Mouse (Mus musculus) adrenal gland, postnatal 36 days (tissue): ENCODE measurements around the gene Traf6. TPM values are rescaled to one million over a fixed set of nuclear protein-coding genes. Genes with fewer than 3 reads are reported as not detected.

Experiments
- DNase-seq, 2 experiments: peaks; one replicate each; pipeline ENCODE4 v3.0.0; 2021; ENCODE audit warnings: mixed read lengths in 1 of 2
- long read RNA-seq, 2 experiments: library from polyadenylated mRNA; stranded (forward); transcript quantifications; one replicate each; pipeline ENCODE4 v2.0.0; 2021; ENCODE audit warnings: borderline sequencing depth in 2 of 2
- total RNA-seq, 2 experiments: library from RNA; stranded (reverse); gene quantifications; 2 replicates each; pipeline ENCODE4 v1.2.3; 2021

Traf6 gene
- 10 to 100 TPM; 19.2 to 20.6 TPM for total RNA-seq
- long read RNA-seq, experiment 1, full-length matches to known transcripts, result 1 of 6 reads
- long read RNA-seq, experiment 1, partial matches to known transcripts, result 0 of 6 reads
- long read RNA-seq, experiment 1, other reads (novel, unspliced or antisense), result 5 of 6 reads
- long read RNA-seq, experiment 2, full-length matches to known transcripts, result 1 of 1 reads
- long read RNA-seq, experiment 2, partial matches to known transcripts, result 0 of 1 reads
- long read RNA-seq, experiment 2, other reads (novel, unspliced or antisense), result 0 of 1 reads

DNA sequence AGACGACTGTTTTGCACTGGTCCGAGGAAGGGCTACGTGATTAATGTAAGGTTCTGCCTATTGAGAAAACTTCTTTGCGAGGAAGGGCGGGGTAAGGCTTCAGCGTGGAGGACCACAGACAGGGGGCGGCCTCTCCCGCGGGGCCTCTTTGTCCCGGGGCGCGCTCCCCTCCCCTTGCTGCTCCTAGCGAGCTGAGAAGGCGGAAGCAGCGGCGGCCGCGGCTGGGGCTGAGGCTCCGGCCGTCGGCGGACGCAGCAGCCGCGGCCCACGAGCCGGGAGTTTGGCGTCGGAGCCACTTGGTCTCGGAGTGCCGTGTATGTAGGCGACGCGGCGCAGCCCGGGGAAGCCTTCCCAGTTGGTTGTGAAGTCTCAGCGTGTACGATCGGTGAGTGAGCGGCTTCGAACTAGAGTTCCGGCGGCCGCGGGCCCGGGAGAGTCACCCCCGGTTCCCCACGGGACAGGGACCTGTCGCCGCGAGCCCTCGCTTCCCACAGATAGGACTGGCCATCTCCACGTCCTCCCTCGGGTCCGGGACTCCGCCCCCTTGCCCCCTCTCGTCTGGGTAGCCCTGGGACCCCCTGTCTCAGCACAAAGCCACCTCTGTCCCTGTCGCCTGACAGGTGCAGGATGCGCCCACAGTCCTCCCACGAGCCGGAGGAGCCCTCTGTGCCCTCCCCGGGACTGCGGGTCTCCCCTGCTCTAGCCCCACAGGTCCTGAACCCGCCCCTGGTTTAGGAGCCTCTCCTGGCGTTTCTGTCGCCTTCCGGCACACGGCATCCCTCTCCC is at the start of gene Traf6:
Gene Traf6 (plus strand): TSS at position 194 of the 786 bp plus-strand sequence.
- DNase-seq, result peak; percentile 93 to 96

DNA sequence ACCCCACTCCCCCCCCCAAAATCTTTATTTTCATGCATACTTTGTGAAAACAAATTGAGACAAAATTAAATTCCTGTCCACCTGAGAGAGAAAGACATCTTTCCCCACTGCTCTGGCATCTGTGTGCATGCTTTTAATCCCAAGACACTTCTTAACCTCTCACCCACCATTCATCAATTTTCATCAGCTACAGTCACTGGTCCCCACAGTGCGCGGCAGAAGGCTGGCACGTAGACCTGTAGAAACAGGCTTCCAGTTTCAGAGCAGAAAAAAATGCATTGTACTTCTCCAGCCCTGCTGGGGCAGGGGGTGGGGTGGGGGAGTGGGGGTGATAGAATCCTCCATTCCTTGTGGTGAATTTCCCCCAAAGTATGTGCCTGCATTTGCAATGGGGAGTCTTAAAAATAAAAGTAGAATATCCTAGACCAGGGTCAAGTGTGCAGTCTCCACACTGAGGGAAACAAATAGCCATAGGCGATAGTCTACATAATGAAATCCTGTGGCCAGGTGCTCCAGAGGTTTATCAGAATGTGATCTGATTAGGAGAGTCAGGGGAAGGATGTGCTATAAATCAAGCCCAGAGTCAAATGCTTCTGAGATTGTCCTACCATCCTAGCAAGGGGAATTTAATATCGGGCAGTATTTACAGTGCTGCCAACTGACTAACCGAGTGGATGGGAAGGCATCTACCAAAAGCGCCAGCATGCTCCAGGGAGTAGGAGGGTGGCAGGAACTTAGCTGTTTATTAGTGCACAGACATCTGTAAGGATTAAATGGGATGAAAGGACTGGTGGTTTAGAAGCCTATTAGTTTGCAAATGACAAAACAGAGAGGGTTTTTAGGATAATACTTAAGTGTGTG is 39.0 kb upstream of the Traf6 start:
- no peak for DNase-seq

DNA sequence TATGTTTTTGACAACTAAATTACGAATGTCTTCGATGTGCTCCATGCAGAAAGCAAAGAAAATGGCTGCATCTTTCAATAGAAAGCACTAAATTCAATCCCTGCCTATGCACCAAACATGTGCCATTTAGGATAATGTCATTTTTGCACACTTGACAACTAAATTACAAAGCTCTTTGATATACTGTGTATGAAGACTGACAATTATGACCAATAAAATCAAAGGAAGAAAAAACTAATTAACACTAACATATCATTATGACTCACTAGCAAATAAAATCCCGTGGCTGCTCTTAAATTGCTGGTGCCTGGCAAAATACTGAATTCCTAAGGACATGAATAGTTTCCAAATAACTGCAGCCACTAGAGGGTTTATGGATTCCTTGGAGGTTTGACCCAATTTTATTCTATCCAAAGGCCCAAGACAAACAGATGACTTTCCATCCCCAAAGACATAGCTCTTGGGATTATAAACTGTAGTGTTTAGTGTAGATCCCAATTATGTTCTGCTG is 38.3 kb upstream of the Traf6 start:
- DNase-seq, result no peak

DNA sequence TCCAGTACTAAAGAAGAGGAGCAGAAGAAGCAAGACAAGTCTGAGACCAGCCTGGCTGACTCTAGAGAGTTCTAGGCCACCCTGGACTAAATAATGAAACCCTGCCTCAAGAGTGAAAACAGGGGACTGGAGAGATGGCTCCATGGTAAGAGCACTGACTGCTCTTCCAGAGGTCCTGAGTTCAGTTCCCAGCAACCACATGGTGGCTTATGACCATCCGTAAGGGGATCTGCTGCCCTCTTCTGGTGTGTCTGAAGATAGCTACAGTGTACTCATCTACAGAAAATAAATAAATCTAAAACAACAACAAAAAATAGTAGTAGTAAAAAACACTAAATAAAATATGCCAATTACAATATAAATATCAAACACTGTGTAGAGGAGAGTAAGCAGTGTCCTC is 32.4 kb upstream of the Traf6 start:
- DNase-seq, result no peak

DNA sequence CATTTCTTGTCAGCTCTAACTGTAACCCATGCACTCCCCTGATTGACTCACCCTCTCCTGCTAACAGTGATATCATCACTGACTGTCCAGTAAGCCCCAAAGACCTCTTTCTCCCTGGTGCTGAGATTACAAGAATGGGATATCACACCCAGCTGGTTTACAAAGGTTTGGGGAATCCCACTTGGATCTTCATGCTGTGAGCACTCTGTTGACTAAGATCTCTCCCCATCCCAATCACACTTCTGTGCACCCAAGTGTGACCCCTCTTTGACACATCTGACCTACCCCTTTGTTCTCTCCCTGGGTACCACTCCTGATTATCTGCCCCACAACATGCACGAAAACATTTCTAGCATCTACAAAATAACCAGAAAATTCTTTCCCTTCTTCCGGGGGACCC is 29.9 kb upstream of the Traf6 start:
- DNase-seq, result no peak

DNA sequence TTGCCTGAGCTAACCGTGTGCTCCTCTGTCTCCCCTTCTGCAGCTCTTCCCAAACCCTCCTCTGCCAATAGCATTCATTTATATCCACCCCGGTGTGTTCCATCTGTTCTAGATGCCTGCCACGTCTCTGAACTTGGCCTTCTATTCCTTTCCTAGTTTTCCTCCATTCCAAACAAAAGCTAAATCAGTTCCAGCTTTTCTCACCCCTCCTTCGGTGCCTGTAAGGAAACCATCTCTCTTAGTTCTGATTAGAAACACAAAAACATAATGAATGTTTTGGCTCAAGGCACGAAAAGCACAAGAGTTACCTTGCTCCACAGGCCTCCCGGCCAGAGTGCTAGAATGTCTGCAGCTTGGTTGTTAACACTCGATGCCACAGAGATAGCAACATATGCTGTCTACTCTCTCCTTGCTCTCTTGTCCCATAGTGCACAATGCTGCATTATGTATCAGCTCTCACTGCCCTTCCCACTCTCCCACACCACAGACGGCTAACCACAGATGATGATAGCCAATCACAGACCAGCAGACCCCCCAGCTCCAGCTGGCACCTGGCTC is 29.0 kb upstream of the Traf6 start, which contains the start of the genes Rag1 and B230118H07Rik:
Gene Rag1 (minus strand): TSS at position 388 of the 558 bp plus-strand sequence.
Gene B230118H07Rik (minus strand): TSS at position 419 of the 558 bp plus-strand sequence.
- DNase-seq, result no peak

DNA sequence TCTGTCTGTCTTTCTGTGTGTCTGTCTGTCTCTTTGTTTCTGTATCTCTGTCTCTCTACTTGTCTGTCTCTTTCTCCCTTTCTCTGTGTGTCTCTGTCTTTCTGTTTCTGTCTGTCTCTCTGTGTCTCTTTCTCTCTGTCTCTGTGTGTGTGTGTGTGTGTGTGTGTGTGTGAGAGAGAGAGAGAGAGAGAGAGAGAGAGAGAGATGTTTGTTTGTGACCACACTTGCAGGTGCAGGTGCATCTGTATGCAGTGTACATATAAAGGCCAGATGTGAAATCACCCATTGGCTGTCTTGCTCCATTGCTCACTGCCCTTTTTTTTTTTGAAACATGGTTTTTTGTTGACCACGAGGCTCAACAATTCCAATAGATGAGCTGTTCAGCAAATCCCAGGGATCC is 27.8 kb upstream of the Traf6 start:
- no peak for DNase-seq

DNA sequence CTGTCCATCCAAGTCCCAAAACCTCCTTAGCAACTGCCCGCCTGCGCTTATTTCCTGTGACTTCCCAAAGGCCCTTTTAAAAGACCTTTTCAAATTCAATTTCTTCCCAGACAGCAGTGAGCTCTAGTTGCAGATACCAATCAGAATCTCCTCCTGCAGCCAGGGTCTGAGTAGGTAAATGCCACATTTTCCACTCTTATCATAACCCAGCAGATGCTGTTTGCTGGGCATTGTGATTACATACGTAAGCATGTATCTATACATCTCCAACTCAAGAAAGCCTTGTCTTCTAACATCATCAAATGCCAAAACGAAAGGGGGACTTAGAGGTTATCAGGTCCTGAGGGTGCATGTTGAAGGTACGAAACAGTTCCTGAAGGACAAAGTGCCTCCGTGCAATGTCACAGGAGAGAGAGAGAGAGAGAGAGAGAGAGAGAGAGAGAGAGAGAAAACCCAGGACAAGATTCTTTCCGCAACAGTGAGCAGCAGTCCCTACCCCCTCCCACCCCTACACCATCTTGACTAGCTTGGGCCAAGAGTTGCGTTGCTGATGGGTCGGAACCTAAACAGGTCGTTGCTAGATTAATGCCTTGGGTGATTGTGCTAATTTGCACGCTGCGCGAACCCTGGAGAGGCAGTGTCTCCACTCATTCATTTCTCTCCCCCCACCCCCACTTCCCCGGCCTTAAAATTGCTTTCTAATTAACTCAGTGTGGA is 25.9 kb upstream of the Traf6 start:
- DNase-seq, result no peak

DNA sequence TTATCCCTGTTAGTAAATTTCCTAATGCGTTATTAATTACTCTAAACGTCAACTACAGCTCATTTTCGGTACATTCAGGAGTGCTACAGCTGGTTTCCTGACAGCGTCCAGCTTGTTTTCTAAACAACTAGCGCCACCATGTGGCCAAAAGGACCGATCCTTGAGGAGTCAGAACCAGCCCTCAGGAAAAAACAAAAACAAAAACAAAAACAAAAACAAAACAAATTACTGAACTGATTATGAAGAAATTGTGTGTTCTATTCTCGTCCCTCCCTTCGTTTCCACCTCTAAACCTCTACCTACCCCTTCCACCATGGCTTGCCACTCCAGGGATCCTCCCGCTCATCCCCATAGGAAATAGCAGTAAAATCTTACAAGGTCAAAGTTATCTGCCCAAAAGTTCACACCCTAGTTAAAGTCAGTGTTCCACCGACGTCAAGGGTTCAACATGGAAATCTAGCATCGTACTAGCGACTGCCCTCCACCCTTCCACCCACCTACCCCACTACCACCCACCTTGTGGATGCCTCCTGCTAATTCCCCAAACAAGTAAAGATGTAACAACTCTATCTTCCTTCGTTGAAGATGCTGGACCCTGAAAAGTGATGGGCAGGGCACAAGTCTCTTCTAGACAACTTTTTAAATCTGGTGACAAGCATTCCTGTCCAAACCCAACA is 25.2 kb upstream of the Traf6 start:
- peak; percentile 77 to 80 for DNase-seq

DNA sequence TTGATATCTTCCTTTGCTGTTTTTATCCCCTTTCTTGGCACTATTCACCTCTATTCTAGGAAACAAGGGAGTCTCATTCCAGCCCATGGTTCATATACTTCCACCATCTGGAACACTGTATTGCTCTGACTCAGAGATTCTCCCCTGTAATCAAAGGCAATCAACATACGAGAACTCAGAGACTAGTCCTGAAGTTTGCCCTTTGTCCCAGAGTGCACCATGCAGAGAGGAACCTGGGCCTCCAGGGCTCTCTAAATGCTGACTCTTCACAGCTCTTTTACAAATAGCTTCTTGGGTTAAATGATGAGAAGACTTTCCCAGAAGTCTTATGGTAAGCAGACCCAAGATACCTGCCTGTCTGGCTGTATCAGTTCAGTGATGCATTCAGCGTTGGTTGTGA is 17.7 kb upstream of the Traf6 start:
- no peak for DNase-seq

DNA sequence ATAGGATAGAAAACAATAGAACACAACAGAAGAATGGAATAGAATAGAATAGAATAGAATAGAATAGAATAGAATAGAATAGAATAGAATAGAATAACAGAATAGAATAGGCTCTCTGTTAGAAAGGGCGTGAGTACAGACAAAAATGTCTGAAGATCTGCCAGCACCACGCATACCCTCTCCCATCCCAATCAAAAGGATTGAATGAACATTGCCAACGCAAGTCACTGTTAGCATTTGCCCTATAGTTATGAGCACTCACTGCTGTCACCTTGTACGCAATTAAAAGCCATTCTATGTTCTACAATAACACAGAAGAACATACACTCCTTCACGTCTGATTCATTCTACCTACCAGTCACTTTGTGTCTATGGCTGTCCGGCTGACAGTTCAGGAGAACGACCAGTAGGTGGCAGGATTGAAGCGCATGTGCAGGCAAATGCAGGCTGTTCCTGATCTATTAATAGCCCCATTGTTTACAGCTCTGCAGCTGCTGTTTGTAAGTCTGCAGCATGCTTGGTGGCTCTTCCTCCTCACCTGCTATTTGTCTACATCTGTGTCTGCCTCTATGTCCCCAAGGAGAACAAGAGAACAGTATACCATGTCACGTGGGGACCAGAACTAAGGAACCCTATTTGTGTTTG is 13.0 kb upstream of the Traf6 start:
- DNase-seq, result peak; percentile 74 to 79

DNA sequence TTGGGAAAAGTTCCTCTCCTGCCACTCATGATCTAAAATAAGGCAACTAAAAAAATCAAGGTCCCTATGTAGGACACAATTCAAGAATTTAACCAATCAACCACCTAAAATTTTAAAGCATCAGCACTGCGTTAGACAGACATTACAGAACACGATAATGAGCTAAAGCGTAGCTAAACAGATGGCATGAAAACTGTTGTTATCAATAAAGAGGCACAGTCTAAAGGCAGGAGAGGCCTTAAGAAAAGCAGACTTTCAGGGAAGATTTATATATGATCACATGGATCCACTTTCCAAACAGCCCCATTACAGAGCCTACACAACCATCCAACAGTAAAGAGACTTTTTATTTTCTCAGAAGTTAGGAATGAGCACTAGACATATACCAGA is 12.5 kb upstream of the Traf6 start:
- DNase-seq, result no peak

DNA sequence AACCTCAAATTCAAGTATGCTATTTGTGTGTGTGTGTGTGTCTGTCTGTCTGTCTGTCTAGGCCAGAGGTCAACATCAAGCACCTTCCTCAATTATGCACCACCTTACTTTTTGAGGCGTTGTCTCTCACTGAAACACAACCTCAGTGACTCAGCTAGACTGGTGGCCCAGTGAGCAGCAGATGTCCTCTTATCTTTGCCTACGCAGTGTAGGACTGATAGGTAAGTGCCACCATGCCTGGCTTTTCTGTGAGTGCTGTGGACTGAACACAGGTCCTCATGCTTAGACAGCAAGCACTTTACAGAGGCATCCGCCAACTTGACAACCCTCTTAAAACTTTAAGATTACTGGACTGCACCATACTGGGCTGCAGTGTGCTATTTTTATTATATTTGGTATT is 9.5 kb upstream of the Traf6 start:
- DNase-seq, result no peak

DNA sequence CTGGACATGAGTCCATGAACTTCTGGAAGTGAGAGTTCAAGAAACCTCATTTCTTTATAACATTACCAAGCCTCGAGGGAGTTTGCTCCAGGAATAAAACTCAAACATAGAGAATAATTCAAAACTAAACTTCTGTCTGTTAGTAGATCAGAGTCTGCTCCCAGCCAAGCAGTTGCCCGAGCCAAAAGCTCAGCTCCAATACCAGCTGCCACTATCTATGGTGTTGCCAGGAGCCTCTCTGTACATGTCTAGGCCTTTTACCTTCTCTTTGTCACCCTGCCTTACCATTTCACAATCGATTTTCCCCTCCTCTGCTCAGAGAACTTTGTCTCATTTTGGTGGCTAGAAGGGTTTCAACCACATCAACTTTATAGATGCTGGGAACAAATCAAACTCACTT is 4.7 kb upstream of the Traf6 start:
- no peak for DNase-seq

DNA sequence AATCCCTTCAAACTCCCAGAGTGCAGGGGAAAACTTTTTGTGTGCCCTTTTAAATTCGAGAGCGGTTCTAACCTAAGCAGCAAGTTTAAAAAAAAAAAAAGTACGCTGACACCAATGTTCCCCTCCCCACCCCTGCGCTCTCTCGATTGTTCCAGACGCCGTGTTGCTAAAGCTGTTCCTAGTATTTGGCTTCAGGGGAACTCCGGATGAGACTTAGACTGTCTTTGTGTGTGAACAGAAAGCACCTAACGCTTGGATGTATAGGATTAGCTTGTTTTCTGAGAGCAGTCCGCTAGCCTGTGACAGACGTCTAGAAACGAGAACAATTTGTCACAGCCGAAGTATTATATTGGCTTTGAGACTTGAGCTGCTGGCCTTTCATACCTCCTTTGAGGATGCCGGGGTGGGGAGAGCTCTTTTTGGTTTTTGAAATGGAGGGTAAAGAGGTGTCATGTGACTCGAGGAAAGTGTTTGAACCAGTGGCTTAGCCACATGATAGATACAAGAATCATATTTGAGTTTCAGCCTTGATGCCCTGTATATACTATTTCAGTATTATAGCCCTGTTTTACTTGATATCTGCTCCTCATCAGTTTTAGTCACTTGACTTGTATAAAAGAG is 1.0 kb downstream of the Traf6 start:
- peak in 1 of 2 experiments; percentile 35 for DNase-seq

DNA sequence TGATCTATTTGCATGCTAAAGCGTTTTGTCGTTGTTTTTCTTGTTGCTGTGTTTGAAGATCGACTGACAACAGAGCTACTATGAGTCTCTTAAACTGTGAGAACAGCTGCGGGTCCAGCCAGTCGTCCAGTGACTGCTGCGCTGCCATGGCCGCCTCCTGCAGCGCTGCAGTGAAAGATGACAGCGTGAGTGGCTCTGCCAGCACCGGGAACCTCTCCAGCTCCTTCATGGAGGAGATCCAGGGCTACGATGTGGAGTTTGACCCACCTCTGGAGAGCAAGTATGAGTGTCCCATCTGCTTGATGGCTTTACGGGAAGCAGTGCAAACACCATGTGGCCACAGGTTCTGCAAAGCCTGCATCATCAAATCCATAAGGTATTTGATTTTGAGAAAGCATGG is 6.2 kb downstream of the Traf6 start:
- DNase-seq, result peak in 1 of 2 experiments; percentile 16

DNA sequence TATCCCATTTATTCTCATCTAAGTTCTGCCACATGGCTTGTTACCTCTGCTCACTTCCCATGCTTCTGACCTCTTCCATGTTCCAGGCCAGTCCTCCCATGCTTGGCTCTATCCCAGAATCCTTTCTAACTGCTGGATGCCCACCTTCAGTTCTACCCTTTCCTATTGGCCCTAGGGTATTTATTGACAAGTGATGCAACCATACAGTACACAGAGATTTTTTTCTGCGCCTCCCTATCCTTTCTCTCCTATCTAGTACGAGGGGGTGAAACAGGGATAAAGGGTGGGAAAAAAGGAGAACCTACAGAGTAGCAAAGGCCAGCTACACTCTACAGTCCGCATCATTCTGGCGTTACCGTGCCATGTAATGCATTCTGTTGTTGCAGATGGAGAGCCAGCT is 9.8 kb downstream of the Traf6 start:
- DNase-seq, result no peak

DNA sequence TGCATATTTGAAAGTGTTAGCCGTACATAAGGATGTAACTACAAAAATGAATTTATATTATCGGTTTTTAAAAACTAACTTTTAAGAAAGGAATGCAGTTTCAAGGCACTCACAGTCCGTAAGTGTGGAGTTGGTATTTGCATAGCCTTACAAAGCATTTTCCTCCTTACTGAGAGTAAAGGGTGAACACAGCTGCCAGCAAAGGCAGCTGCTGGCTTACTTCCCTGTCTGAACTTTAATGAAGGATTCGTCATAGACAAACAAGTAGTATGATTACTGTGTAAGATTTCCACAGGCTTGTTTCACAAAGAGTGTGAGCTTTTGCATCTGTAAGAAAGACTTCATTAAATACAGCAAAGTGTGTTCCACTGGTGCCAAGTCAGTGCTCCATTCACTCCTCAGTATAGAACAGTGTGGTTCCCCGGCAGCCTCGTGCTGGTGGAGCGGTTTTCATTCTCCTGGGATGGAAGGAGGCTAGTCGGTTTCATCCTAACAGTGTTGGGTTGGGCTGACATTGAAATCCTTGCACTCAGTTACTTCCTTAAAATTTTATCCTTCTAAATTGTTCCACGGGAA is 12.1 kb downstream of the Traf6 start:
- no peak for DNase-seq

DNA sequence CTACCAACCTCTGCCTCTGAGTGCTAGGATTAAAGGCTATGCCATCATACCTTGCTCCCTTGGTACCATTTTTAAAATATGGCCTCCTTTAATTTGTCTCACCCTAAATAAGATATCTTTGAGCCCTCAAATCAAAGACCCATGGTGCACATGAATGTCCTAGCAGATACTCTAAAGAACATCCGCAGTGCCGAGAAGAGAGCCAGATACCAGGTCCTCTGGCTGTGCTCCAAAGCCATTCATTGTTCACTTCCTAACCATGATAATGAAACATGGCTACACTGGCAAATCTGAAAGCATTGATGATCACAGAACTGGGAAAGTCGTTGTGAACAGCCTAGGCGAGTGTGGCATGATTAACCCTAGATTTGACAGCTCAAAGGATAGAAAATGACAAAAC is 14.8 kb downstream of the Traf6 start:
- DNase-seq, result no peak
